Mouse (Mus musculus): Measurements from ENCODE around the gene Avp. TPM values are rescaled to one million over a fixed set of nuclear protein-coding genes. Genes with fewer than 3 reads are reported as not detected.
"Not testable (repeated sequence)": the region's sequence is repeated elsewhere in the genome, so short reads cannot be mapped to it uniquely, and the experiment has no call there.

The Avp gene
- total and polyA plus RNA-seq, 2 experiments from 2014 or later, result 0.73 to 0.78 TPM

DNA sequence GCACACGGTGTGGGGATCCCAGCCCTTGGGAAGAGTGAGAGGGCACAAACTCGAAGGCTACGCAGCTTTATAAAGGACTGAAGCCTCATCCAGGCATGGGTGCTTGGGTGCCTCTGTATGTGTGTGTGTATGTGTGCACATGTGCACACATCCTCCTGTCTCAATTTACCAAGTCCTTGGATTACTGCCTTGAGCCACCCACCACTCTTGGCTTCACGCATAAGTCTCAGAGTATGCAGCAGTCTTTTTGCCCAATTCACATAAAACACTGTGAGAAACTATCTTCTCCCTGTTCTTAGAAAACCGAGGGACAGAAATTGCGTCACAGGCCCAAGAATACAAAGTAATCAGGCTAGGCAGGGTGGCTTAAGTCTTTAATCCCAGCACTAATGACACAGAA lies 3.7 kb upstream of the Avp start:
- 0 out of 2 replicates have a peak, but pooled peaks cover under 1% of the 10 kb centered on the region for H3K4me1 ChIP-seq (ENCODE audit: insufficient read depth, low read length)
- WGBS, result 85% methylated on average over 6 of the region's 6 CpGs
- H3K9me3 ChIP-seq (ENCODE audit: low read length), result no peaks in the 10 kb centered on the region
- H3K4me3 ChIP-seq (ENCODE audit: low read length), result no peak overlapping the region
- no peak overlapping the region for H3K27ac ChIP-seq
- ATAC-seq (no peak), DNase-seq (ENCODE audit: low spot score) (no peak)
- TF ChIP-seq CTCF (IDR thresholded peaks at IDR 0.05; ENCODE audit: low read depth), result no peak
- peaks cover 9% of the 10 kb centered on the region for H3K36me3 ChIP-seq (ENCODE audit: insufficient read depth, low read length)
- H3K9ac ChIP-seq (replicated peaks; ENCODE audit: low read length), result no peak overlapping the region
- H3K27me3 ChIP-seq (ENCODE audit: insufficient read depth, low read length), result peaks cover 12% of the 10 kb centered on the region; the same call in 1 of the 2 replicates
- H3K4me2 ChIP-seq (ENCODE audit: low read depth, low read length), result no peak overlapping the region

DNA sequence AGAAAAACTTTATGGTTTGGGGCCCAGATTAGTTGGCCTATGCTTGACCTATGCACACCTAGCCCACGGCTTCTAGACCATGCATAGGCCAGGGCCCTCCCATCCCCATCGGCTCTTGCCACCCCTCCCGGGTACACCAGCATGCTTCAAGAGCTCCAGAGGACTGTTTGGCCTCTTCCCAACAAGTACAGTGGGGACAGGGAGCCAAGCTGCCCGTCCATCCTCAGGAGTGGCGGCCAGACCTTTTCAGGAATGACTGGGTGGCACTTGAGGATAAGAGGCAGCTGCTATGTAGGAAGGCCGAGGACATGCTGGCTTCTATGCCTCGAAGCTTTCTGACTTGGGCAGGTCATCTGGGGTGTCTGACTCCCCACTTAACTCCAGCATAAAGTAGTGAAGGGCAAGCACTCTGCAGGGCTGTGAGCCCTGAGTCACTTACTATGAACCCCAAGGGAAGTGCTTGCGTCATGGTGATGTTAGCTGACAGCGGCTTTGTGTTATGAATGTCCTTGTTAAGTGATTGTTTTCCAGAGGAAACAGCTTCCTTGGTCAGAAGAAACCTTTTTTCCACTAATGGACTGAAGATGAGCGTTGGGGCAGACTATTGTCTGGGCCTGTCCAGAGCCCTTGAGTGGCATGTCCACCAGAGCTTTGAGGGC lies 1.7 kb upstream of the Avp start:
- WGBS, result 73% methylated on average over 10 of the region's 10 CpGs
- H3K4me3 ChIP-seq (ENCODE audit: low read length), result no peak overlapping the region
- no peaks in the 10 kb centered on the region for H3K36me3 ChIP-seq (ENCODE audit: insufficient read depth, low read length)
- H3K4me1 ChIP-seq (ENCODE audit: insufficient read depth, low read length), result 0 out of 2 replicates have a peak, but pooled peaks cover 8% of the 10 kb centered on the region
- DNase-seq (ENCODE audit: low spot score) (no peak), ATAC-seq (no peak)
- no peaks in the 10 kb centered on the region for H3K9me3 ChIP-seq (ENCODE audit: low read length)
- H3K4me2 ChIP-seq (ENCODE audit: low read depth, low read length), result no peak overlapping the region
- H3K27ac ChIP-seq, result no peak overlapping the region
- no peak overlapping the region for H3K9ac ChIP-seq (replicated peaks; ENCODE audit: low read length)
- peaks cover 31% of the 10 kb centered on the region for H3K27me3 ChIP-seq (ENCODE audit: insufficient read depth, low read length)
- TF ChIP-seq CTCF (IDR thresholded peaks at IDR 0.05; ENCODE audit: low read depth), result no peak

DNA sequence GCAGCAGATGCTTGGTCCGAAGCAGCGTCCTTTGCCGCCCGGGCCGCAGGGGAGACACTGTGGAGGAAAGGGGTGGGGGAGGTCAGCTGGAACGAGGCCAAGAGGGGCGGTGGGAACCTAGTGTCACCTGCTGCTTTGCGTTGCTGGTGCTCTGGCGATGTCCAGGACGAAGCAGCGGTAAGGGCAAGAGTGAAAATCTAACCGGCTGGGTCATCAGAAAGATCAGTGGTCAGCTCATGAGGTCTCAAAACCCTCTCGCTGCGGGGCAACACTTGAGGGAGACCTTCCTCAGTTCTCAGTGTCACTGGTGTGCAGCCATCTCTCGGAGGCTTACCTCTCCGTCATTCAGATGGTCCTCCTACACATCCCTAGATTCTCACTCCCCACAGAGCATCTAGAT lies 1.2 kb downstream of the Avp start:
- WGBS, result 5% methylated on average over 16 of the region's 16 CpGs

DNA sequence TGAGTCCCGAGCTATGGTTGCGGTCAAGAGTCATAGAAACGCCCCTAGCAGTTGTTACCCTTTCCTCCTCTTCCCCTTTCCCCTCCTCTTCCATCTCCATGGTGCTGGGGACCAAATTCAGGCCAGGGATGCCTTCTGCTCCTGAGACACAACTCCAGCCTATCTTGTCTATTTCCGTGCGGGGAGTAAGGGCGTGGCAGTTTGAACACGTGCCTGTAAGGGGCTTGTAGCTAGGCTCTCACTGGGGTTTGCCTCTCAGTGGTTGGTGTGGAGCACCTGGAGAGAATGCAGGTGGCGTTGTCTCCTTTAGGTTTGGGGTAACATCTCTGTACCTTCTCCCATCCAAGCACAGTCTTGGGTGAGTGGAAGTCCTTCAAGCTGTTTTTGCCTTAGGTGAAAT lies 2.6 kb downstream of the Avp start:
- H3K4me3 ChIP-seq (ENCODE audit: low read length), result no peak overlapping the region
- no peak overlapping the region for H3K27ac ChIP-seq
- TF ChIP-seq CTCF (IDR thresholded peaks at IDR 0.05; ENCODE audit: low read depth), result no peak
- ATAC-seq, result no peak
- peaks cover 54% of the 10 kb centered on the region for H3K27me3 ChIP-seq (ENCODE audit: insufficient read depth, low read length)
- H3K4me1 ChIP-seq (ENCODE audit: insufficient read depth, low read length), result peaks cover 13% of the 10 kb centered on the region
- no peaks in the 10 kb centered on the region for H3K36me3 ChIP-seq (ENCODE audit: insufficient read depth, low read length)
- no peak for DNase-seq (ENCODE audit: low spot score)
- H3K9me3 ChIP-seq (ENCODE audit: low read length), result no peaks in the 10 kb centered on the region
- no peak overlapping the region for H3K9ac ChIP-seq (replicated peaks; ENCODE audit: low read length)
- H3K4me2 ChIP-seq (ENCODE audit: low read depth, low read length), result no peak overlapping the region
- 5% methylated on average over 8 of the region's 8 CpGs for WGBS

More for the DNA sequence above, 1.2 kb downstream of the Avp start:
- H3K27me3 ChIP-seq (ENCODE audit: insufficient read depth, low read length), result peaks cover 47% of the 10 kb centered on the region
- H3K27ac ChIP-seq, result no peak overlapping the region
- ATAC-seq (no peak), DNase-seq (ENCODE audit: low spot score) (no peak)
- no peaks in the 10 kb centered on the region for H3K36me3 ChIP-seq (ENCODE audit: insufficient read depth, low read length)
- TF ChIP-seq CTCF (IDR thresholded peaks at IDR 0.05; ENCODE audit: low read depth), result no peak
- peak overlapping the region; percentile 27 for H3K4me3 ChIP-seq (ENCODE audit: low read length)
- H3K9ac ChIP-seq (replicated peaks; ENCODE audit: low read length), result 0 out of 2 replicates have a peak overlapping the region, but pooled peaks have one; percentile 33
- H3K4me1 ChIP-seq (ENCODE audit: insufficient read depth, low read length), result peaks cover 13% of the 10 kb centered on the region
- H3K9me3 ChIP-seq (ENCODE audit: low read length), result no peaks in the 10 kb centered on the region
- peak overlapping the region; percentile 49 for H3K4me2 ChIP-seq (ENCODE audit: low read depth, low read length)

DNA sequence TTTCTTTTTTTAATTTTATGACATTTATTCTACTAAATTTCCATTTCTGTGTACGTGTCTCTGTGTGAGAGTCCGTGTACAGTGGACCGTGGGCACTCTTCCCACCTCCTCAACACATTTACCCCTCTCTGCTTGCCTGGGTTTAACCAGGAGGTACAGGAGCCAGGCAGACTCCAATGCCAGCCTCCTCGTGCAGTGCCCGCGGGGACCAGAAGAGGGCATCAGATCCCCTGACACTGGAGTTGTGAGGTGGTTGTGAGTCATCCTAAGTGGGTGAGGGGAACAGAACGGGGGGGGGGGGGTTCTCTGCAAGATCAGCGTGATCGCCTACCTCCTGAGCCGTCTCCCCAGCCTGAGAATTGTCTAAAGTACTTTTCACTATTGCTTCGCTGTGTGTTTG lies 4.2 kb downstream of the Avp start:
- no peaks in the 10 kb centered on the region for H3K36me3 ChIP-seq (ENCODE audit: insufficient read depth, low read length)
- 4% methylated on average over 11 of the region's 11 CpGs for WGBS
- peaks cover 13% of the 10 kb centered on the region for H3K4me1 ChIP-seq (ENCODE audit: insufficient read depth, low read length)
- ATAC-seq (no peak), DNase-seq (ENCODE audit: low spot score) (peak; percentile 28)
- no peak overlapping the region for H3K27ac ChIP-seq
- no peak overlapping the region for H3K4me3 ChIP-seq (ENCODE audit: low read length)
- peak; percentile 65 for TF ChIP-seq CTCF (IDR thresholded peaks at IDR 0.05; ENCODE audit: low read depth)
- H3K9me3 ChIP-seq (ENCODE audit: low read length), result no peaks in the 10 kb centered on the region
- no peak overlapping the region for H3K9ac ChIP-seq (replicated peaks; ENCODE audit: low read length)
- H3K27me3 ChIP-seq (ENCODE audit: insufficient read depth, low read length), result peaks cover 54% of the 10 kb centered on the region
- H3K4me2 ChIP-seq (ENCODE audit: low read depth, low read length), result no peak overlapping the region

DNA sequence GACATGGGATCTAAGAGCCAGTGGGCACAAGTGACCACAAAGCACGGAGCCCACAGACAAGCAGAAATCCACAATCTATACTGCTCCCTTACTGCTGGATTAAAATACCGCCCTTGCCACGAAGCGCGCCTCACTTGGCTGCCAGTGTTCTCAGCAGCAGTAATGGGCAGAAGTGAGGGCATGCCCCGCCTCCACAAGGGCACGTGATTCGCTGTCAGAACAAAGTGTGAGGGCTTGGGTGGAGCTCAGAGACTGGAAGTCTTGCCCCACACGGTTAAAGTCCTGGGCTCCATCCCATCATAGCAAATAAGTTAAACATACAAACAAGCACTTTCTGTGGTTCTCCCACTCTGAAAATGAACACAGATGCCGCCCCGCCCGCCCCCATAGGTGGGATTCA lies 4.7 kb downstream of the Avp start:
- Histone ChIP-seq H3K4me1 (ENCODE audit: insufficient read depth, low read length) (peaks cover 13% of the 10 kb centered on the region), H3K4me3 (ENCODE audit: low read length) (no peak overlapping the region), H3K9me3 (ENCODE audit: low read length) (no peaks in the 10 kb centered on the region), H3K4me2 (ENCODE audit: low read depth, low read length) (0 out of 2 replicates have a peak overlapping the region, but pooled peaks have one; percentile 23), H3K9ac (replicated peaks; ENCODE audit: low read length) (no peak overlapping the region), H3K36me3 (ENCODE audit: insufficient read depth, low read length) (no peaks in the 10 kb centered on the region), H3K27me3 (ENCODE audit: insufficient read depth, low read length) (peaks cover 54% of the 10 kb centered on the region), H3K27ac (no peak overlapping the region)
- 6% methylated on average over 12 of the region's 12 CpGs for WGBS
- ATAC-seq (no peak), DNase-seq (ENCODE audit: low spot score) (no peak)
- TF ChIP-seq CTCF (IDR thresholded peaks at IDR 0.05; ENCODE audit: low read depth), result no peak

DNA sequence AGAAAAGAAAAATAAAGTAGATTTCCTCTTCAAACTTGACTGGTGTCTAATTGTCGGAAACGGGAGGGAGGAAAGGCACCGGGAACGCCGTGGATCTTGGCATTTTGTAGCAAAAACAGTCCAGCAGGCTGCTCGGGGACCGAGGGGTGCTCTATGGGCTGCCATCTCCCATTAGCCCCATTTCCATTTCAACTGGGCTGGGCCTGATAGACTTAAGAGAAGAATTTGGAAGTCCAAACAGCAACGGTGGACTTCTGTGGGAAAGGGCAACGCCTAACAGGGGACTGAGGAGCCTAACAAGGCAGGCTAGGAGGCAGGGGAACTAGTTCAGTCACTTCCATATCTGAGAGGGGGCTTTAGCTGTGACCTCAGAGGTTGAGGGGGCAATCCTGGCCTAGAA lies 5.3 kb downstream of the Avp start:
- H3K4me3 ChIP-seq (ENCODE audit: low read length), result peak overlapping the region; percentile 19; the same call in 1 of the 2 replicates
- peak overlapping the region; percentile 49; the same call in 1 of the 2 replicates for H3K4me2 ChIP-seq (ENCODE audit: low read depth, low read length)
- peaks cover 50% of the 10 kb centered on the region for H3K27me3 ChIP-seq (ENCODE audit: insufficient read depth, low read length)
- no peaks in the 10 kb centered on the region for H3K36me3 ChIP-seq (ENCODE audit: insufficient read depth, low read length)
- no peak for DNase-seq (ENCODE audit: low spot score)
- H3K4me1 ChIP-seq (ENCODE audit: insufficient read depth, low read length), result peaks cover 13% of the 10 kb centered on the region
- H3K9ac ChIP-seq (replicated peaks; ENCODE audit: low read length), result no peak overlapping the region
- TF ChIP-seq CTCF (IDR thresholded peaks at IDR 0.05; ENCODE audit: low read depth), result no peak
- no peak for ATAC-seq
- 4% methylated on average over 9 of the region's 9 CpGs for WGBS
- no peaks in the 10 kb centered on the region for H3K9me3 ChIP-seq (ENCODE audit: low read length)
- no peak overlapping the region for H3K27ac ChIP-seq

DNA sequence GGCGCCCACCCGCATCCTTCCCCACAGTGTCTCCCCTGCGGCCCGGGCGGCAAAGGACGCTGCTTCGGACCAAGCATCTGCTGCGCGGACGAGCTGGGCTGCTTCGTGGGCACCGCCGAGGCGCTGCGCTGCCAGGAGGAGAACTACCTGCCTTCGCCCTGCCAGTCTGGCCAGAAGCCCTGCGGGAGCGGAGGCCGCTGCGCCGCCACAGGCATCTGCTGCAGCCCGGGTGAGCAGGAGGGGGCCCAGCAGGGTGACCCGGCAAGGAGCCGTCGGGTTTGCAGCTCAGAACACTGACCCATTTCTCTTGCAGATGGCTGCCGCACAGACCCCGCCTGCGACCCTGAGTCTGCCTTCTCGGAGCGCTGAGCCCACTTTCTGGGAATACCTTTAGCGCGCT lies 5.8 kb downstream of the Avp start:
- not testable (repeated sequence) for H3K9ac ChIP-seq (replicated peaks; ENCODE audit: low read length); H3K9me3 ChIP-seq (ENCODE audit: low read length); H3K27ac ChIP-seq; H3K36me3 ChIP-seq (ENCODE audit: insufficient read depth, low read length); ATAC-seq
- peaks cover 48% of the 10 kb centered on the region for H3K27me3 ChIP-seq (ENCODE audit: insufficient read depth, low read length)
- H3K4me1 ChIP-seq (ENCODE audit: insufficient read depth, low read length), result peaks cover 13% of the 10 kb centered on the region
- H3K4me3 ChIP-seq (ENCODE audit: low read length), result peak overlapping the region; percentile 19
- peak; percentile 2 for DNase-seq (ENCODE audit: low spot score)
- H3K4me2 ChIP-seq (ENCODE audit: low read depth, low read length), result peak overlapping the region; percentile 49
- WGBS, result 2% methylated on average over 27 of the region's 32 CpGs
